Mouse (Mus musculus): Measurements from ENCODE around the gene Tcap. TPM values are rescaled to one million over a fixed set of nuclear protein-coding genes. Genes with fewer than 3 reads are reported as not detected.
"Not testable (repeated sequence)": the region's sequence is repeated elsewhere in the genome, so short reads cannot be mapped to it uniquely, and the experiment has no call there.

The Tcap gene
- polyA plus RNA-seq, 1 experiment from 2014 or later: 0.35 TPM

- WGBS: 4% methylated on average over 2 of the region's 2 CpGs
- Histone ChIP-seq H3K4me2 (no peak overlapping the region), H3K4me3 (no peak overlapping the region), H3K27me3 (no peaks in the 10 kb centered on the region), H3K36me3 (peaks cover 36% of the 10 kb centered on the region), H3K4me1 (replicated peaks) (peaks cover 41% of the 10 kb centered on the region), H3K9ac (peak overlapping the region; percentile 56; the same call in 1 of the 2 replicates), H3K27ac (0 out of 2 replicates have a peak overlapping the region, but pooled peaks have one; percentile 61), H3K9me3 (no peaks in the 10 kb centered on the region)
- ATAC-seq (ENCODE audit: low FRiP score): no peak
Measured at GRCm38 (mm10) chr11:98372406-98372805, 11.2 kb upstream of the Tcap start.

GRCm38 (mm10) chr11:98373244-98373643, 10.4 kb upstream of the Tcap start:
- peaks cover 41% of the 10 kb centered on the region for H3K4me1 ChIP-seq (replicated peaks)
- H3K27ac ChIP-seq: no peak overlapping the region
- ATAC-seq (ENCODE audit: low FRiP score): no peak
- H3K27me3 ChIP-seq: no peaks in the 10 kb centered on the region
- no peak overlapping the region for H3K4me2 ChIP-seq
- H3K9ac ChIP-seq: 0 out of 2 replicates have a peak overlapping the region, but pooled peaks have one; percentile 10
- H3K36me3 ChIP-seq: peaks cover 44% of the 10 kb centered on the region
- no peak overlapping the region for H3K4me3 ChIP-seq
- WGBS: 91% methylated on average over 6 of the region's 6 CpGs
- no peaks in the 10 kb centered on the region for H3K9me3 ChIP-seq

- H3K36me3 ChIP-seq: peaks cover 55% of the 10 kb centered on the region
- ATAC-seq (ENCODE audit: low FRiP score): no peak
- no peaks in the 10 kb centered on the region for H3K9me3 ChIP-seq
- no peaks in the 10 kb centered on the region for H3K27me3 ChIP-seq
- H3K27ac ChIP-seq: peak overlapping the region; percentile 13; the same call in 1 of the 2 replicates
- no peak overlapping the region for H3K4me3 ChIP-seq
- peak overlapping the region; percentile 10; the same call in 1 of the 2 replicates for H3K9ac ChIP-seq
- no peak overlapping the region for H3K4me2 ChIP-seq
- peaks cover 41% of the 10 kb centered on the region for H3K4me1 ChIP-seq (replicated peaks)
- WGBS: 63% methylated on average over 8 of the region's 8 CpGs
Measured at GRCm38 (mm10) chr11:98374266-98374665, 9.3 kb upstream of the Tcap start.

GRCm38 (mm10) chr11:98376756-98377155, 6.9 kb upstream of the Tcap start:
- no peak overlapping the region for H3K4me2 ChIP-seq
- H3K36me3 ChIP-seq: peaks cover 75% of the 10 kb centered on the region
- H3K4me3 ChIP-seq: no peak overlapping the region
- no peak overlapping the region for H3K9ac ChIP-seq
- no peaks in the 10 kb centered on the region for H3K9me3 ChIP-seq
- H3K4me1 ChIP-seq (replicated peaks): peaks cover 23% of the 10 kb centered on the region
- H3K27me3 ChIP-seq: no peaks in the 10 kb centered on the region
- ATAC-seq (ENCODE audit: low FRiP score): no peak
- WGBS: 68% methylated on average over 5 of the region's 5 CpGs
- H3K27ac ChIP-seq: no peak overlapping the region

GRCm38 (mm10) chr11:98377787-98378186, 5.8 kb upstream of the Tcap start:
- Histone ChIP-seq H3K36me3 (peaks cover 76% of the 10 kb centered on the region), H3K4me3 (no peak overlapping the region), H3K9me3 (no peaks in the 10 kb centered on the region), H3K4me2 (no peak overlapping the region), H3K27ac (no peak overlapping the region), H3K9ac (no peak overlapping the region), H3K27me3 (no peaks in the 10 kb centered on the region), H3K4me1 (replicated peaks) (peaks cover 14% of the 10 kb centered on the region)
- WGBS: 78% methylated on average over 11 of the region's 11 CpGs
- ATAC-seq (ENCODE audit: low FRiP score): no peak

DNA sequence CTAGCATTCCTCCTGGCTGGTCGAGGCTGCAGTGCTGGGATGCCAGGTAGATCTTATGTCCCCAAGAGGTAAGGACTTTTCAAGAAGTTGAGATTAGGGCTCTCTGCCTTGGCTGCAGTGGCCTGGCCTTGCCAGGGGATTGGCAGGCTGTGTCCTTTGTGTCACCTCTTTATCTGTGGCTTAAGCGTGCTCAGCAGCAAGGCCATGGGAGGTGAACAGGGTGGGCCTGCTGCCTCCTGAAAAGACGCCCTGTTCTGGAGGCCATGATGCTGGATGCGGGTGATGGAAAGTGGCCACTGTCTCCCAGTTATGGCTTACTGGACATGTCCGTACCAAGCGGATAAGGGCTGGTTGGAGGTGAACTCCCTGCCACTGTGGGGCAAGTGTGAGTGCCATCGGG, 4.2 kb upstream of the Tcap start:
- H3K4me2 ChIP-seq: no peak overlapping the region
- peaks cover 11% of the 10 kb centered on the region; the same call in 1 of the 2 replicates for H3K27me3 ChIP-seq
- no peak overlapping the region for H3K9ac ChIP-seq
- no peak overlapping the region for H3K4me3 ChIP-seq
- H3K9me3 ChIP-seq: no peaks in the 10 kb centered on the region
- H3K27ac ChIP-seq: 0 out of 2 replicates have a peak overlapping the region, but pooled peaks have one; percentile 9
- no peak for ATAC-seq (ENCODE audit: low FRiP score)
- 93% methylated on average over 7 of the region's 7 CpGs for WGBS
- peaks cover 7% of the 10 kb centered on the region for H3K4me1 ChIP-seq (replicated peaks)
- H3K36me3 ChIP-seq: peaks cover 70% of the 10 kb centered on the region

GRCm38 (mm10) chr11:98380106-98380505, 3.5 kb upstream of the Tcap start:
- Histone ChIP-seq H3K36me3 (peaks cover 63% of the 10 kb centered on the region), H3K9me3 (no peaks in the 10 kb centered on the region), H3K4me3 (no peak overlapping the region), H3K27me3 (peaks cover 18% of the 10 kb centered on the region), H3K9ac (no peak overlapping the region), H3K4me2 (no peak overlapping the region), H3K4me1 (replicated peaks) (0 out of 2 replicates have a peak, but pooled peaks cover 1% of the 10 kb centered on the region), H3K27ac (peak overlapping the region; percentile 9; the same call in 1 of the 2 replicates)
- WGBS: 78% methylated on average over 6 of the region's 6 CpGs
- ATAC-seq (ENCODE audit: low FRiP score): no peak

DNA sequence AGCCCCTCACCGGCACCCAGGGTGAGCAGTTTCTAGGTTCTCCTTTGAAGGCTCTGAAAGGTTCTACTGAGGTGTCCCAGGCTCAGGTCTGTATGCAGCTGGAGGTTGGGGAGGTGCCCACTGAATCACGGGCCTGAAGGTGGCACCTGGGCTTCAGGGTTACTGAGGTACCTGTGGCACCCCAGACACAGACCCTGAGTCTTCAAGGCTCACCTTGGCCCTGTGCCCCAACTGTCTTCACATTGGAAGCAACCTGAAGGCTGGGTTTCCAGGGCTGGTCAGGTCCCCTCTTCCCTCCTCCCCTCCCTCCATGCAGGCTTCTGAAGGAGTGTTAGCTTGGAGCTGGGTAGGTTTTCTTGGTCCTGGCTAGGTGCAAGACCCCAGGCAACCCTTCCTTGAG, 2.0 kb upstream of the Tcap start:
- H3K36me3 ChIP-seq: peaks cover 47% of the 10 kb centered on the region
- no peaks in the 10 kb centered on the region for H3K9me3 ChIP-seq
- H3K27ac ChIP-seq: no peak overlapping the region
- no peak overlapping the region for H3K9ac ChIP-seq
- no peak for ATAC-seq (ENCODE audit: low FRiP score)
- peaks cover 34% of the 10 kb centered on the region for H3K27me3 ChIP-seq
- no peak overlapping the region for H3K4me2 ChIP-seq
- H3K4me3 ChIP-seq: no peak overlapping the region
- H3K4me1 ChIP-seq (replicated peaks): peaks cover 4% of the 10 kb centered on the region
- WGBS: 95% methylated on average over 2 of the region's 2 CpGs

GRCm38 (mm10) chr11:98382405-98382804, 1.2 kb upstream of the Tcap start:
- not testable (repeated sequence) for H3K4me2 ChIP-seq; H3K9ac ChIP-seq; ATAC-seq (ENCODE audit: low FRiP score); H3K9me3 ChIP-seq; H3K27ac ChIP-seq; H3K4me3 ChIP-seq
- peaks cover 40% of the 10 kb centered on the region for H3K36me3 ChIP-seq
- peaks cover 41% of the 10 kb centered on the region for H3K27me3 ChIP-seq
- 60% methylated on average over 2 of the region's 2 CpGs for WGBS
- H3K4me1 ChIP-seq (replicated peaks): peaks cover 12% of the 10 kb centered on the region

DNA sequence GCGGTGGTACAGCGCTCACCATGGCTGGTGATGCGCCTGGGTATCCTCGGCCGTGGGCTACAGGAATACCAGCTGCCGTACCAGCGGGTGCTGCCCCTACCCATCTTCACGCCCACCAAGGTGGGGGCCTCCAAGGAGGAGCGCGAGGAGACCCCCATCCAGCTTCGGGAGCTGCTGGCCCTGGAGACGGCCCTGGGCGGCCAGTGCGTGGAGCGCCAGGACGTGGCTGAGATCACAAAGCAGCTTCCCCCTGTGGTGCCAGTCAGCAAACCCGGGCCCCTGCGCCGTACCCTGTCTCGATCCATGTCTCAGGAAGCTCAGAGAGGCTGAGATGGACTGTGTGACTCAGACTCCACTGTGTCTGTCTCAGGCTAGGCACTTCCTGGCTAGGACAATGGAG, 605 bp downstream of the Tcap start:
- Histone ChIP-seq H3K4me2 (no peak overlapping the region), H3K4me1 (replicated peaks) (peaks cover 19% of the 10 kb centered on the region), H3K9ac (peak overlapping the region; percentile 39; the same call in 1 of the 2 replicates), H3K27ac (no peak overlapping the region), H3K27me3 (peaks cover 59% of the 10 kb centered on the region), H3K36me3 (peaks cover 22% of the 10 kb centered on the region), H3K4me3 (no peak overlapping the region), H3K9me3 (no peaks in the 10 kb centered on the region)
- ATAC-seq (ENCODE audit: low FRiP score): no peak
- 71% methylated on average over 20 of the region's 20 CpGs for WGBS

DNA sequence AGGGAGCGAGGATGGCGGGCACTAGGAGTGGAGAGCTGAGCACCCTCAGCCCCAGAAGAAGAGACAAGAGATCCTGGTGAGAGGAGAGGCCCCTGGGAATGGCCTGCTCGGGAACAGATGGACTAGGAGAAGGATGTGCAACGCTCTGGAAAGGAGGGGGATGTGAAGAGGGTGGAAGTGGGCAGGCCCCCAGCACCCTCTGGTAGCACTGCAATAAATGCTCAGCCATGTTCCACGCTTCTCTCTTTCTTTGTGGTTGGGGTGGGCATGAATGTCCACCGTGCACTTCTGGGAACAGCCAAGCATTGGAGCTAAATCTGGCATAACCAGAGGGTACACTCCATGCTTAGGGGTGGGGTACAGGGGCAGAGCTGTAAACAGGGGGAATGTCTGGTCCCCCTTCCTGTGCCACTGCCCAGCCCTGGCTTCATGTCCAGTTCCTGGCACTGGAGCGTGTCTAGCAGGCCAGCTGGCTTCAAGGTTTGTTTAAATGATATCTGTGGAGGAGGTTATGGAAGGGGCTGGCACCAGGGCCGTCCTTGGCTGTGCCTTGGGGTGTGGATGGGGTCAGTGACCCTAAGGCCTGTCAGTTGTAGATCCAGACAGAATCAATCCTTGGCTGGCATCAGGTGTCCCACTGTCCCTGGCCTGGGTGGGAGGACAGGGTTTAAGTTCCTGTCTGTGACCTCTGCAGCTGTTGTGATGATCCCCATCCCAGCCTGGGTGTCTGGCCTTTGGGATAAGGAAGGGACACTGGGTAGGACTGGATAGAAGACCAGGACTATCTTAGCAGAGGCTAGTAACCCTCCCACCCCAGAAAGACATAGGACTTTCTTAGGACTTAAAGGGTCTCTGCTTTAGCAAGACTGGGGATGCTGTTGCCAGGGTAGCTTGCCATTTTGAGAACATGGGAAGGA, 1.4 kb downstream of the Tcap start:
- Histone ChIP-seq H3K4me1 (replicated peaks) (peaks cover 19% of the 10 kb centered on the region), H3K4me2 (no peak overlapping the region), H3K27ac (no peak overlapping the region), H3K4me3 (no peak overlapping the region), H3K27me3 (peaks cover 62% of the 10 kb centered on the region), H3K9me3 (no peaks in the 10 kb centered on the region), H3K36me3 (peaks cover 14% of the 10 kb centered on the region), H3K9ac (peak overlapping the region; percentile 24; the same call in 1 of the 2 replicates)
- no peak for ATAC-seq (ENCODE audit: low FRiP score)
- 57% methylated on average over 8 of the region's 8 CpGs for WGBS

- Histone ChIP-seq H3K27me3 (peaks cover 72% of the 10 kb centered on the region), H3K27ac (no peak within 1 kb of the TSS), H3K4me2 (peak within 1 kb of the TSS; percentile 29), H3K9me3 (no peaks in the 10 kb centered on the region), H3K4me3 (peak within 1 kb of the TSS; percentile 21), H3K4me1 (replicated peaks) (peaks cover 19% of the 10 kb centered on the region), H3K9ac (peak within 1 kb of the TSS; percentile 46; the same call in 1 of the 2 replicates), H3K36me3 (peaks cover 5% of the 10 kb centered on the region)
- ATAC-seq (ENCODE audit: low FRiP score): no peak
- 59% methylated on average over 22 of the region's 25 CpGs for WGBS
Measured at GRCm38 (mm10) chr11:98385638-98386585, 2.3 kb downstream of the Tcap start, which contains the start of gene Pnmt. Gene Pnmt, plus strand, starts transcription at chr11:98386450.
